Mouse (Mus musculus) thymus, adult 2 months (tissue): ENCODE results near the gene Pgpep1l. TPM values are rescaled to one million over a fixed set of nuclear protein-coding genes. Genes with fewer than 3 reads are reported as not detected.

ENCODE experiments used
- DNase-seq: peaks from one replicate; pipeline ENCODE4 v3.0.0; 2021
- H3K27ac ChIP-seq: fragments of 200-500 bp; 2 replicates; pipeline ENCODE4 v1.5.1; 2012; ENCODE audit warnings: low read length, control low read depth; ENCODE audit not compliant: control insufficient read depth, insufficient read depth
- H3K27me3 ChIP-seq: fragments of 200-500 bp; 2 replicates; pipeline ENCODE4 v1.6.1; 2012; ENCODE audit warnings: mild to moderate bottlenecking, low read length, moderate library complexity, mixed read lengths; ENCODE audit not compliant: control insufficient read depth, insufficient read depth
- H3K36me3 ChIP-seq: fragments of 200-500 bp; 2 replicates; pipeline ENCODE4 v1.6.1; 2012; ENCODE audit warnings: mild to moderate bottlenecking, low read length, moderate library complexity; ENCODE audit not compliant: control insufficient read depth, insufficient read depth
- H3K4me1 ChIP-seq: fragments of 200-500 bp; replicated peaks from 2 replicates; pipeline ENCODE4 v1.6.1; 2012; ENCODE audit warnings: low read length; ENCODE audit not compliant: control insufficient read depth, insufficient read depth
- H3K4me3 ChIP-seq: fragments of 200-500 bp; 2 replicates; pipeline ENCODE4 v1.5.1; 2012; ENCODE audit warnings: mild to moderate bottlenecking, low read length, control low read depth, moderate library complexity; ENCODE audit not compliant: control insufficient read depth, insufficient read depth
- CTCF ChIP-seq: fragments of 200-500 bp; IDR thresholded peaks from 2 replicates; pipeline ENCODE4 v1.5.1; 2012; ENCODE audit warnings: mild to moderate bottlenecking, control low read depth, low read length, moderate library complexity, borderline replicate concordance; ENCODE audit not compliant: control insufficient read depth, poor library complexity, insufficient read depth; ENCODE audit errors: extremely low read depth
- POLR2A ChIP-seq: fragments of 200-500 bp; IDR thresholded peaks from 2 replicates; pipeline ENCODE4 v1.6.1; 2012; ENCODE audit warnings: mild to moderate bottlenecking, low read length, control low read depth, moderate library complexity; ENCODE audit not compliant: control insufficient read depth, poor library complexity, insufficient read depth; ENCODE audit errors: extremely low read depth
- WGBS: fragments of 180-500 bp; shearing (Covaris S2); methylation state at CpG from one replicate; pipeline ENCODE4 v1.1.7; 2018; 5-methylcytosine and 5-hydroxymethylcytosine counted together
- polyA plus RNA-seq: library from polyadenylated mRNA; depleted of rRNA; stranded (reverse); fragments of >200 nt; gene quantifications from 2 replicates; pipeline ENCODE4 v1.2.3, GENCODE M21; 2012

Gene Pgpep1l
- polyA plus RNA-seq, 1 experiment: 1.5 TPM

GRCm38 (mm10) chr7:68282304-68283132 lies 18.5 kb upstream of the Pgpep1l start:
- no peak for DNase-seq
- no peak for TF ChIP-seq POLR2A
- no peak for TF ChIP-seq CTCF
- peak overlapping the region; percentile 27 for H3K4me3 ChIP-seq
- WGBS: 27% methylated on average over 22 of the region's 22 CpGs
- H3K36me3 ChIP-seq: 0 out of 2 replicates have a peak, but pooled peaks cover 6% of the 10 kb centered on the region
- H3K27ac ChIP-seq: peak overlapping the region; percentile 87
- no peaks in the 10 kb centered on the region for H3K27me3 ChIP-seq
- peaks cover 56% of the 10 kb centered on the region for H3K4me1 ChIP-seq

GRCm38 (mm10) chr7:68281341-68281740 lies 17.3 kb upstream of the Pgpep1l start:
- no peak for DNase-seq
- Histone ChIP-seq H3K4me1 (peaks cover 48% of the 10 kb centered on the region), H3K4me3 (no peak overlapping the region), H3K36me3 (0 out of 2 replicates have a peak, but pooled peaks cover 6% of the 10 kb centered on the region), H3K27ac (peak overlapping the region; percentile 76), H3K27me3 (no peaks in the 10 kb centered on the region)
- TF ChIP-seq CTCF (no peak), POLR2A (no peak)
- 5% methylated on average over 5 of the region's 5 CpGs for WGBS

- H3K27ac ChIP-seq: peak overlapping the region; percentile 32
- WGBS: 46% methylated on average over 19 of the region's 19 CpGs
- TF ChIP-seq CTCF (no peak), POLR2A (no peak)
- peaks cover 44% of the 10 kb centered on the region for H3K4me1 ChIP-seq
- 0 out of 2 replicates have a peak, but pooled peaks cover 6% of the 10 kb centered on the region for H3K36me3 ChIP-seq
- peak; percentile 64 for DNase-seq
- H3K27me3 ChIP-seq: no peaks in the 10 kb centered on the region
- peak overlapping the region; percentile 1 for H3K4me3 ChIP-seq
Measured at GRCm38 (mm10) chr7:68280352-68280869, 16.4 kb upstream of the Pgpep1l start.

GRCm38 (mm10) chr7:68279481-68279880 lies 15.4 kb upstream of the Pgpep1l start:
- Histone ChIP-seq H3K4me3 (peak overlapping the region; percentile 23), H3K27ac (peak overlapping the region; percentile 84)
- no peak for DNase-seq

GRCm38 (mm10) chr7:68278908-68279307 lies 14.9 kb upstream of the Pgpep1l start:
- 5% methylated on average over 6 of the region's 6 CpGs for WGBS
- Histone ChIP-seq H3K27ac (peak overlapping the region; percentile 84), H3K4me1 (peaks cover 41% of the 10 kb centered on the region), H3K4me3 (peak overlapping the region; percentile 49), H3K36me3 (0 out of 2 replicates have a peak, but pooled peaks cover under 1% of the 10 kb centered on the region), H3K27me3 (no peaks in the 10 kb centered on the region)
- peak; percentile 81 for DNase-seq
- TF ChIP-seq CTCF (no peak), POLR2A (0 out of 2 replicates have a peak, but pooled peaks have one; percentile 29)

More at GRCm38 (mm10) chr7:68279481-68279880, 15.4 kb upstream of the Pgpep1l start:
- Histone ChIP-seq H3K27me3 (no peaks in the 10 kb centered on the region), H3K36me3 (0 out of 2 replicates have a peak, but pooled peaks cover 6% of the 10 kb centered on the region), H3K4me1 (peaks cover 40% of the 10 kb centered on the region)
- TF ChIP-seq CTCF (no peak), POLR2A (no peak)
- WGBS: 14% methylated on average over 7 of the region's 7 CpGs

GRCm38 (mm10) chr7:68278385-68278784 lies 14.4 kb upstream of the Pgpep1l start:
- no peaks in the 10 kb centered on the region for H3K36me3 ChIP-seq
- DNase-seq: no peak
- WGBS: 45% methylated on average over 6 of the region's 6 CpGs
- H3K27me3 ChIP-seq: no peaks in the 10 kb centered on the region
- H3K4me1 ChIP-seq: peaks cover 38% of the 10 kb centered on the region
- peak overlapping the region; percentile 49 for H3K4me3 ChIP-seq
- H3K27ac ChIP-seq: peak overlapping the region; percentile 77
- no peak for TF ChIP-seq CTCF
